Comparison of ENCODE assay signal across 11 mouse cellular contexts in the genomic region with DNA sequence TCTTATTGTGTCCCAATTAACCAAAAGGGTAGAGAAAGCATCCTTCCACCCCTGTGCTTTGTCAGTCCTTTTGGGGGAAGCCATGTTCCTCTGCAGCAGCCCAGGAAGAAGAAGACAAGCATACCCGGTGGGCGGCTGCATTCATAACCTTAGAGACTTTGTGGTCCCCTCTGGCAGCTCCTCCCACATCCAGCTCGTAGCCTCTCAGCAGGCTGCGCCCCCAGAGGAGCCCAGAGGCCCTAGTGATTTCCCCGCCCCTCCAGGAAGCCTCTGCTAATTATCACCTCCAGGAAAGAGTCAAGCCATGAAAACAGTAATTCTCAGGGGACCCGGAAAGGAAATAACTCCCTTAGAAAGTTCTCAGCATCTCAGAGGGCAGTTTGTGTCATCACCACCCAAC. TPM values are rescaled to one million over a fixed set of nuclear protein-coding genes. Genes with fewer than 3 reads are reported as not detected.
DNase-seq lines count a peak whose midpoint lies in the region; ATAC-seq and TF ChIP-seq lines count a peak whose summit lies in the region.
"Had no signal": no experiment of that assay in that cellular context is flagged by ENCODE, and none has a peak within 500 bp of the region (broad histone marks: within the 10 kb centered on the region; RNA-seq: fewer than 3 reads in every experiment).

No protein-coding gene starts in this region.

- WGBS in kidney, embryonic 14.5 days = 10% methylated on average over 6 of the region's 6 CpGs
- WGBS in hindbrain, embryonic 14.5 days = 34% methylated on average over 6 of the region's 6 CpGs

- H3K27me3 ChIP-seq in kidney, embryonic 14.5 days (ENCODE audit: control insufficient read depth, insufficient read depth, low read length) = no peaks in the 10 kb centered on the region
- no peaks in the 10 kb centered on the region for H3K27me3 ChIP-seq in hindbrain, embryonic 14.5 days (ENCODE audit: control insufficient read depth, insufficient read depth, low read length)
- H3K27me3 ChIP-seq: liver, embryonic 15.5 days had no signal

- H3K4me3 ChIP-seq in layer of hippocampus, adult 2 months = no peak overlapping the region
- H3K4me3 ChIP-seq in kidney, embryonic 14.5 days (ENCODE audit: low read length) = no peak overlapping the region
- H3K4me3 ChIP-seq in hindbrain, embryonic 14.5 days (replicated peaks; ENCODE audit: low read length) = no peak overlapping the region
- H3K4me3 ChIP-seq: liver, embryonic 15.5 days had no signal

- H3K36me3 ChIP-seq in kidney, embryonic 14.5 days (ENCODE audit: control insufficient read depth, insufficient read depth, low read length) = no peaks in the 10 kb centered on the region
- no peaks in the 10 kb centered on the region for H3K36me3 ChIP-seq in hindbrain, embryonic 14.5 days (replicated peaks; ENCODE audit: control insufficient read depth, insufficient read depth)
- H3K36me3 ChIP-seq: liver, embryonic 15.5 days had no signal

- ATAC-seq in kidney, embryonic 14.5 days (ENCODE audit: low FRiP score, low TSS enrichment) = no peak
- no peak for ATAC-seq in hindbrain, embryonic 14.5 days (ENCODE audit: low FRiP score)
- ATAC-seq: inflammation-experienced regulatory T-cells, adult 6 months had no signal

- TF ChIP-seq CTCF in layer of hippocampus, adult 2 months (conservative IDR thresholded peaks at IDR 0.05) = 0 out of 2 replicates have a peak, but pooled peaks have one; percentile 8

- no peak overlapping the region for H3K9ac ChIP-seq in kidney, embryonic 14.5 days (ENCODE audit: low read depth, low read length)
- no peak overlapping the region for H3K9ac ChIP-seq in hindbrain, embryonic 14.5 days
- H3K9ac ChIP-seq: liver, embryonic 15.5 days had no signal

- peak overlapping the region; percentile 10; the same call in 1 of the 2 replicates for H3K4me2 ChIP-seq in kidney, embryonic 14.5 days (replicated peaks; ENCODE audit: low read depth, low read length)
- no peak overlapping the region for H3K4me2 ChIP-seq in hindbrain, embryonic 14.5 days (replicated peaks)
- H3K4me2 ChIP-seq: liver, embryonic 15.5 days had no signal

- DNase-seq in layer of hippocampus, adult 2 months (ENCODE audit: low spot score in 2 of 2) = no peak
- no peak for DNase-seq in layer of hippocampus, adult 9-11 months
- peak; percentile 39 for DNase-seq in T-cell, adult 2 months (ENCODE audit: low spot score)
- peak; percentile 73 to 84 for DNase-seq in heart, adult 9 months (ENCODE audit: low spot score in 2 of 2)
- DNase-seq in right cerebral cortex, postnatal 10 days (ENCODE audit: low spot score in 2 of 2) = no peak
- DNase-seq in ovary, postnatal 14 days (ENCODE audit: low spot score) = no peak
- DNase-seq in hindbrain, embryonic 14.5 days (ENCODE audit: low spot score) = no peak

- no peak overlapping the region for H3K27ac ChIP-seq in layer of hippocampus, adult 2 months
- H3K27ac ChIP-seq in kidney, embryonic 14.5 days (ENCODE audit: low read depth, low read length) = no peak overlapping the region
- H3K27ac ChIP-seq in hindbrain, embryonic 14.5 days = no peak overlapping the region
- H3K27ac ChIP-seq: liver, embryonic 15.5 days had no signal

- H3K4me1 ChIP-seq in kidney, embryonic 14.5 days (ENCODE audit: control insufficient read depth, insufficient read depth, low read length) = peaks cover 10% of the 10 kb centered on the region
- H3K4me1 ChIP-seq in hindbrain, embryonic 14.5 days (replicated peaks; ENCODE audit: control insufficient read depth, insufficient read depth, low read length) = peaks cover 12% of the 10 kb centered on the region; the same call in 1 of the 2 replicates

- no peaks in the 10 kb centered on the region for H3K9me3 ChIP-seq in kidney, embryonic 14.5 days (ENCODE audit: control insufficient read depth, low read length)
- no peaks in the 10 kb centered on the region for H3K9me3 ChIP-seq in hindbrain, embryonic 14.5 days (ENCODE audit: control insufficient read depth, low read length)
- H3K9me3 ChIP-seq: G1E; liver, embryonic 15.5 days had no signal

RNA-seq across cellular contexts. Expression of a gene that starts 21.1 kb away (rescaled TPM):
- 10 to 100 TPM; 24.6 to 28.8 TPM for total RNA-seq in layer of hippocampus, adult 2 months (2021)
- polyA plus RNA-seq in kidney, embryonic 14.5 days (2014; fragmentation: Nextera tagmentation; extraction: Ambion mirVana) = 14.2 and 21.5 TPM in 2 replicates
- 10.7 and 11.2 TPM in 2 replicates for polyA plus RNA-seq in hindbrain, embryonic 14.5 days (2014; fragmentation: Nextera tagmentation; extraction: Ambion mirVana)

Comparison
In these comparisons a context has a peak if more than half of its experiments do, and no peak if none do; other contexts are left out.
1. DNase-seq: peak in T-cell, adult 2 months (single experiment) and heart, adult 9 months (2 of 2); none in layer of hippocampus, adult 2 months (0 of 2), layer of hippocampus, adult 9-11 months (single experiment), right cerebral cortex, postnatal 10 days (0 of 2), ovary, postnatal 14 days (single experiment) and hindbrain, embryonic 14.5 days (single experiment).